28 mouse cellular contexts compared by ENCODE assay signal in the genomic region with DNA sequence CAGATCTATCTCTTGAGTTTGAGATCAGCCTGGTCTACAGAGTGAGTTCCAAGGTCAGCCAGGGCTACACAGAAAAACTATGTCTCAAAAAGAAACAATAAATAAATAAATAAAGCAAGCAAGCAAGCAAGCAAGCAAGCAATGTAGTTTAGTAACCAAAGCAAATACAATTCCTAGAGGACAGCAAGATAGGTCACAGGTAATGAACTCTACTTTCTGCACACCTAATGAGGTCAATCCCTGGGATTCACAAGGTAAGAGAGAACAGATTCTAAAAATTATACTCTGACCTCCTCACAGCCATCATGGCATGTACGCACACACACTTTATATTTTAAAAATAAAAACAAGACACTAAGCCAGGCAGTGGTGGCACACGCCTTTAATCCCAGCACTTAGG. TPM values are rescaled to one million over a fixed set of nuclear protein-coding genes. Genes with fewer than 3 reads are reported as not detected.
"Had no signal": no experiment of that assay in that cellular context is flagged by ENCODE, and none has a peak within 500 bp of the region (broad histone marks: within the 10 kb centered on the region; RNA-seq: fewer than 3 reads in every experiment).

No protein-coding gene starts in this region.

- H3K36me3 ChIP-seq: heart, embryonic 15.5 days; hindbrain, embryonic 13.5 days; hindbrain, embryonic 15.5 days had no signal

- H3K4me2 ChIP-seq: heart, embryonic 11.5 days; heart, embryonic 13.5 days; heart, embryonic 15.5 days; hindbrain, embryonic 13.5 days; hindbrain, embryonic 15.5 days; kidney, embryonic 15.5 days; limb, embryonic 12.5 days; liver, embryonic 13.5 days; liver, embryonic 15.5 days had no signal

- H3K9me3 ChIP-seq: heart, embryonic 13.5 days; heart, embryonic 15.5 days; hindbrain, embryonic 13.5 days; hindbrain, embryonic 15.5 days; kidney, embryonic 15.5 days; limb, embryonic 10.5 days; limb, embryonic 12.5 days; liver, embryonic 13.5 days; liver, embryonic 15.5 days had no signal

- DNase-seq: gastrocnemius, postnatal 14 days; gastrocnemius, postnatal 36 days; heart, adult 11 months; heart, adult 2 months; heart, postnatal 14 days; heart, postnatal 36 days; kidney, adult 11 months; kidney, adult 2 months; kidney, adult 9 months; kidney, postnatal 25 days; kidney, postnatal 4 days; liver; liver, embryonic 13.5 days had no signal

- H3K27ac ChIP-seq: heart, adult 2 months; heart, embryonic 13.5 days; heart, embryonic 15.5 days; hindbrain, embryonic 13.5 days; hindbrain, embryonic 15.5 days; hindbrain, postnatal 0 days; kidney, embryonic 15.5 days; kidney, postnatal 0 days; layer of hippocampus, adult 2 months; left cerebral cortex, adult 2 months; limb, embryonic 10.5 days; limb, embryonic 12.5 days; liver, embryonic 13.5 days; liver, embryonic 15.5 days had no signal

- H3K4me3 ChIP-seq: heart, adult 2 months; heart, embryonic 13.5 days; heart, embryonic 15.5 days; hindbrain, embryonic 13.5 days; hindbrain, embryonic 15.5 days; kidney, embryonic 15.5 days; layer of hippocampus, adult 2 months; left cerebral cortex, adult 2 months; limb, embryonic 10.5 days; limb, embryonic 12.5 days; liver, embryonic 13.5 days; liver, embryonic 15.5 days had no signal

- ATAC-seq: hindbrain, postnatal 0 days; intestine, embryonic 16.5 days had no signal

- H3K9ac ChIP-seq: heart, embryonic 13.5 days; heart, embryonic 15.5 days; hindbrain, embryonic 13.5 days; hindbrain, embryonic 15.5 days; kidney, embryonic 15.5 days; limb, embryonic 12.5 days; liver, embryonic 13.5 days; liver, embryonic 15.5 days had no signal

- H3K27me3 ChIP-seq: heart, embryonic 13.5 days; heart, embryonic 15.5 days; hindbrain, embryonic 13.5 days; hindbrain, embryonic 15.5 days; kidney, embryonic 15.5 days; limb, embryonic 12.5 days; liver, embryonic 13.5 days; liver, embryonic 15.5 days had no signal

RNA-seq across cellular contexts. Expression of a gene that starts 40.6 kb away (rescaled TPM):
- total RNA-seq: hematopoietic stem cell, adult 5-6 weeks had no signal
